Mouse (Mus musculus): ENCODE data around the gene Smad1. TPM values are rescaled to one million over a fixed set of nuclear protein-coding genes. Genes with fewer than 3 reads are reported as not detected.

Smad1 gene
- polyA plus RNA-seq, 1 experiment from 2014 or later = 20.2 TPM

DNA sequence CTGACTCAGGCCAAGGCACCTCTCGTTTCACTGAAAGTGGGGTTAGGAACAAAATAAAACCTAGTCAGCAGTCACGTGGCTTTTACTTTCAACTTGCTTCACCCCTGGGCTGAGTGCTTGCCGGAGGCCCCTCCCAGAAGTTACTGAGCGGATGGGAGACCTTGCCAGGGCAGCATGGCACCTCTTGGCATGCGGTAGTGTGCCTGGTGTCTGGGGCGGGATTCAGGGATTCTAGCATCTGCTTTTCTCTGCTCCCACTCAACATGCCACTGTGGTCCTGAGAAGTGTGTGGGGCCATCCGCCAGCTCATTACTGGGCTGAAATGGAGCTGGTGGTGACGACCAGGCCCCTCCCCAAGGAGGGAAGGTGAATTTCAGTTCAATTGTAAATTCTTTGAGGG lies 47.4 kb downstream of the Smad1 start:
- WGBS = 86% methylated on average over 8 of the region's 8 CpGs
- Histone ChIP-seq H3K4me1 (peaks cover 20% of the 10 kb centered on the region), H3K9ac (no peak overlapping the region), H3K27ac (replicated peaks) (peak overlapping the region; percentile 69; the same call in 1 of the 2 replicates), H3K4me3 (no peak overlapping the region), H3K36me3 (peaks cover 79% of the 10 kb centered on the region), H3K4me2 (no peak overlapping the region), H3K9me3 (no peaks in the 10 kb centered on the region), H3K27me3 (replicated peaks) (no peaks in the 10 kb centered on the region)
- ATAC-seq (ENCODE audit: extremely low read depth, insufficient number of reproducible peaks, low FRiP score, low TSS enrichment) = no peak

DNA sequence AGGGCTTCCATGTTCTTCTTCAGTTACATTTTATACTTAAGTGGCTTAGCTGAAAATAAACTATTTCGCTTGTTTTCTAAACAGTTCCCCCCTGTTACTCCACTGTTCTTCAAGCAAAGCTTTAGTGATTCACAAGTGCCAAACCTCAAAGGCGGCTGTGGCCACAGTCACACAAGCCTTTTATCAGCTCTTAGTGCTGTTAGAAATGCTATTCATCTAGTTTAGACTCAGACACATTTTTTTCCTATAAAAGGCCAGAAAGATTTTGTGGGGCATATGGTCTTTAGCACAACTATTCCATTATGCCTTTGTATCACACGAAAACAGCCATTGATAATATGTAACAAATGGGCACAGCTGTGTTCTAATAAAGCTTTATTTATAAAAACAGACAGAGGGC lies 48.5 kb downstream of the Smad1 start:
- Histone ChIP-seq H3K27ac (replicated peaks) (peak overlapping the region; percentile 69), H3K4me2 (no peak overlapping the region), H3K36me3 (peaks cover 77% of the 10 kb centered on the region), H3K9ac (no peak overlapping the region), H3K4me3 (no peak overlapping the region), H3K4me1 (peaks cover 20% of the 10 kb centered on the region), H3K9me3 (no peaks in the 10 kb centered on the region), H3K27me3 (replicated peaks) (no peaks in the 10 kb centered on the region)
- WGBS = 61% methylated on average over 3 of the region's 3 CpGs
- ATAC-seq (ENCODE audit: extremely low read depth, insufficient number of reproducible peaks, low FRiP score, low TSS enrichment) = no peak

DNA sequence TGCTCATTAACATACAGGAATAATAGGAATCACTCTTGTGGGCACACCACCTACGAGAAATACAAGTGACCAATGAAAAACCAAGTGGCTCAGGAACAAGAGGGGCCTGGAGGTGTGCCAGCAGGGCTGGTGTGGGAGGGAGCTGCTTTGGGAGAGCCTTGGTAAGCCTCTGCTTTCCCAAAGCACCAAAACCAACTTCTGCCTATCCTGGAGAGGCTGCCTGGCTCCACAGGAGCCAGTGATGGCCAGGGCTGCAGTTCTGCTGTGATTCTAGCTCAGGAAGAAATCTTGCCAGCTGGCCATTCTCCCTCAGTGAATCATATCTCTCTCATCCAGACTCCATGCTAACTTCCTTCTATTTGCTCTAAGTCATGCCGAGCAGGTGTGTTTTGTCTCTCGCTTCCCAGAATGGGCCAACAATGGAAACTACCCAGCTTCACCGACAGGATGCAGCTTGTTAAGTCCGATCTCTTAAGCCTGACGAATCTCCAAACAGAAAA lies 49.2 kb downstream of the Smad1 start:
- H3K9me3 ChIP-seq = no peaks in the 10 kb centered on the region
- no peak overlapping the region for H3K4me2 ChIP-seq
- H3K27me3 ChIP-seq (replicated peaks) = no peaks in the 10 kb centered on the region
- no peak for ATAC-seq (ENCODE audit: extremely low read depth, insufficient number of reproducible peaks, low FRiP score, low TSS enrichment)
- no peak overlapping the region for H3K9ac ChIP-seq
- H3K27ac ChIP-seq (replicated peaks) = peak overlapping the region; percentile 69
- H3K4me3 ChIP-seq = no peak overlapping the region
- peaks cover 76% of the 10 kb centered on the region for H3K36me3 ChIP-seq
- peaks cover 20% of the 10 kb centered on the region for H3K4me1 ChIP-seq
- WGBS = 48% methylated on average over 6 of the region's 6 CpGs

DNA sequence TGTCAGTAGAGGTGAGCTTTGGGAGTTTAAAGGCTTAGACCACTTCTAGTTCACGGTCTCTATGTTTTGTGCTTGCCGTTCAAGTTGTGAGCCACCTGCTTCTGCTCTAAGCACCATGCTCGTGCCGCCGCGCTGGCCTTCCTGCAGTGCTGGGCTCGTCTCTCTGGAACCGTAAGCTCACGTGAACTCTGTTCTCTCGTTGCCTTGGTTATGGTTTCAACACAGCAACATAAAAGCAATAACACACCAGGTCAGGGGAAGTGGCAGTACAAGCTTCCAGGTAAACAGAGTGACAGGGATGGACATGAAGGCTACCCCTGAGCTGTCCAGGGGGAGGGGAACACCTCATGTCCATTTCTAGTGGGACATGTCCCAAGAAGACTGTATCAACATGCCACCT lies 52.9 kb downstream of the Smad1 start:
- Histone ChIP-seq H3K27ac (replicated peaks) (no peak overlapping the region), H3K9me3 (no peaks in the 10 kb centered on the region), H3K9ac (no peak overlapping the region), H3K4me3 (no peak overlapping the region), H3K27me3 (replicated peaks) (no peaks in the 10 kb centered on the region), H3K4me2 (no peak overlapping the region), H3K36me3 (peaks cover 71% of the 10 kb centered on the region), H3K4me1 (peaks cover 20% of the 10 kb centered on the region)
- ATAC-seq (ENCODE audit: extremely low read depth, insufficient number of reproducible peaks, low FRiP score, low TSS enrichment) = no peak
- WGBS = 85% methylated on average over 10 of the region's 10 CpGs

DNA sequence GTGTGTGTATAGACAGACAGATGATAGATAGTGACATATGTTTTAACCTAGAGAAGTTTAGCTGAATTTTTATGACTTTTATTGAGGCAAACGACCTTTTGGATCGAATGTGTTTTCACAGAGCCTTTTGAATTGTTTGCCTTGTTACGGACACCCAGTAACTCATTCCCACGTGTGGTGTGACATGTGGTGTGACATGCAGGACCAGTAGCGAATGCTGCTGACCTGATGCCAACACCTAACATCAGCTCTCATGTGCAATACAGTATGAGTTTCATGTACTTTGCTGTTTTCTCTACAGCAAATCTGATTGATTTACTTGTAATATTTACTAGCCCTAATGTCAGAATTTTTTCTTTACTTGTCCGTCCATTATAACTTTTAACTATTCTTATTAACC lies 53.5 kb downstream of the Smad1 start:
- peaks cover 23% of the 10 kb centered on the region for H3K4me1 ChIP-seq
- no peak overlapping the region for H3K4me3 ChIP-seq
- H3K9me3 ChIP-seq = no peaks in the 10 kb centered on the region
- H3K9ac ChIP-seq = no peak overlapping the region
- WGBS = 78% methylated on average over 6 of the region's 6 CpGs
- no peak overlapping the region for H3K27ac ChIP-seq (replicated peaks)
- H3K36me3 ChIP-seq = peaks cover 73% of the 10 kb centered on the region
- no peaks in the 10 kb centered on the region for H3K27me3 ChIP-seq (replicated peaks)
- ATAC-seq (ENCODE audit: extremely low read depth, insufficient number of reproducible peaks, low FRiP score, low TSS enrichment) = no peak
- no peak overlapping the region for H3K4me2 ChIP-seq

DNA sequence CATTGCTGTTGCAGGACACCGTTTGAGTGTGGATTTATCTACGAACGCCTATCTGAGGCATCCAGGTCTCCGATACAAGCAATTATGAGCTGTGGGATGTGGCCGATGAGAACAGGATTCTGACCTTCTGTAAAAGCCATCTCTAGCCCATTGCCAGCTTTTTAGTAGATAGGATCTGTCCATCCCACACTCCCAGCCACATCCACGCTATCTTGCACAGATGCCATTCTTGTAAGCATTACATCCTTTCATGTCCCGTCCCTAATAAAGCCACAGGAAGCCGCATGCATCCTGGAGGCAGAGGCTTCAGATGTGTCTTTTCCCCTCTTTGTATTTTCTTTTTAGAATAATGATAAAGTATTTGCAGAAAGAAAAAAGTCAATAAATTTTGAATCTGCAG lies 58.1 kb downstream of the Smad1 start:
- Histone ChIP-seq H3K9me3 (no peaks in the 10 kb centered on the region), H3K4me2 (no peak overlapping the region), H3K36me3 (peaks cover 82% of the 10 kb centered on the region), H3K4me1 (peaks cover 8% of the 10 kb centered on the region), H3K27me3 (replicated peaks) (no peaks in the 10 kb centered on the region), H3K9ac (no peak overlapping the region), H3K27ac (replicated peaks) (no peak overlapping the region), H3K4me3 (no peak overlapping the region)
- WGBS = 52% methylated on average over 8 of the region's 8 CpGs
- ATAC-seq (ENCODE audit: extremely low read depth, insufficient number of reproducible peaks, low FRiP score, low TSS enrichment) = no peak

DNA sequence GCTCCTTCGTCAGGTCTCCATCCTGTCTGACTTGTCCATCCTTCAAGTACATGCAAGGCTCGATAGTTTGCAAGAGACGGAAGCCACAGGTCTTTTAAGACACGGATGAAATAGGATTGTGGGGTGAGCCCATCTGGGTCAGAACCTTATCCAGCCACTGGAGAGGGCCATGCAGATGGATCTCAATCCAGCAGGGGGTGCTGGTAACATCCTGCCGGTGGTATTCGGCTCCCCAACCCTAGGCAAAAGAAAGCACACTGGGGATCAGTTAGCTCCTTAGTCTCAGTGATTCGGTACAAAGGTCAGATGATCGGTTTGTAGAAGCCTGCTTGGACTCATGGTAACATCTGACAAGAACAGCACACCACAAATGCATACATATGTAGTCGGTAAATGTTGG lies 59.8 kb downstream of the Smad1 start:
- no peak for ATAC-seq (ENCODE audit: extremely low read depth, insufficient number of reproducible peaks, low FRiP score, low TSS enrichment)
- Histone ChIP-seq H3K27ac (replicated peaks) (no peak overlapping the region), H3K27me3 (replicated peaks) (no peaks in the 10 kb centered on the region), H3K9me3 (no peaks in the 10 kb centered on the region), H3K36me3 (peaks cover 73% of the 10 kb centered on the region), H3K4me3 (no peak overlapping the region), H3K9ac (no peak overlapping the region), H3K4me1 (peaks cover 8% of the 10 kb centered on the region), H3K4me2 (no peak overlapping the region)
- 73% methylated on average over 9 of the region's 9 CpGs for WGBS

DNA sequence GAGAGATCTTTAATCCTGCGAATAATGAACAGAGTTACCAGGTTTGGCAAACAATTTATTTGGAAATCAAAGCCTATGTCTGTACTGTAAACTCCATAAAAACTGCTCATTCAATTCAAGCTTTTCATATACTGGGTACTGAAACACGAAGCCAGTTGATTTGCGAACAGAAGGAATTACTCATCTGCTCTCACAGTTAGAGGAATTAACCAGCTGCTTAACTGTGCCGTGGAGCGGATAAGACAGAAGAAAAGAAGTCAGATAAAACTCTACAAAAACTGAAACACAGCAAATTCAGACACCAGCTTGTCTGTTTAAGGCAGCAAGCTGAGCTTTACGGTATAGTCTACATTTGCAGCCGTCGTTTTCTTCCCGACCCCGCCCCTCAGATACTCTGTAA lies 60.7 kb downstream of the Smad1 start:
- ATAC-seq (ENCODE audit: extremely low read depth, insufficient number of reproducible peaks, low FRiP score, low TSS enrichment) = no peak

DNA sequence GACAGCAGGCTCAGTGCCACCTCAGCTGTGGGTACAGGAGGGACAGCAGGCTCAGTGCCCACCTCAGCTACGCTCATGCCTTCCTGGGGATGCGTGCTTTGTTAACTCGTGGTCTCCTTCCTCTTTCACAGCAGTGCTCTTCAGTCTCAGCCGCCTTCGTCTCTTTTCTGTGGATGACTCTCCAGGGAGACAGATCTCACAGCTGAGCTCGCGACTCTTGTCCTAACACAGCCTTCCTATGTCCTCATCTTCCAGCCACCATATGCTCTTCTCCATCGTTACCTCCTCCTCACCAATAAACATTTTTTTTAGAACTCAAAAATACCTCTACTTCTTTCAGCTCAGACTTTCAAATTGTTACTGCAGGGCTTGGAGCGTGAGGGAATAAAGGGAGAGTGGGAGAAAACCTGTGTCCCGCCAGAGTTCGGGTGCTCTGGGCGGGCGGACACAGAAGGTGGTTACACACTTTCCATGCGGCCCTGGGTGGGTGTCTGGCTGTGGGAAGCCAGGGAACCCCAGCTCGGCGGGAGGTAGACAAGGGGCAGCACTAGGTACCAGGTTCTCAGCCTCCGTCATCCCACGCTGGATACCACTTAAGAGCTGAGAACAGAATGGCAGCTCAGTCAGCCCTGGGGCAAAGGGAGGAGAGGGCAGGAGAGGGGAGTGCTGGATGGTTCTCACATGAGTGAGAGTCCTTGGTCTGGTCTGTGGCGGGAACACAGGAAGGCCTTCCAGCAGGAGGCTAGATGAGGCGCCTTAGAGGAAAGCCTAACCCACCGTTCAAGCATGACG lies 67.0 kb downstream of the Smad1 start:
- peaks cover 5% of the 10 kb centered on the region; the same call in 1 of the 2 replicates for H3K9me3 ChIP-seq
- ATAC-seq (ENCODE audit: extremely low read depth, insufficient number of reproducible peaks, low FRiP score, low TSS enrichment) = no peak
- no peak overlapping the region for H3K4me3 ChIP-seq
- H3K9ac ChIP-seq = no peak overlapping the region
- no peaks in the 10 kb centered on the region for H3K27me3 ChIP-seq (replicated peaks)
- 84% methylated on average over 22 of the region's 22 CpGs for WGBS
- no peak overlapping the region for H3K27ac ChIP-seq (replicated peaks)
- no peak overlapping the region for H3K4me2 ChIP-seq
- peaks cover 10% of the 10 kb centered on the region for H3K36me3 ChIP-seq
- peaks cover 15% of the 10 kb centered on the region for H3K4me1 ChIP-seq

More for the DNA sequence above, 60.7 kb downstream of the Smad1 start:
- Histone ChIP-seq H3K27me3 (replicated peaks) (no peaks in the 10 kb centered on the region), H3K36me3 (peaks cover 64% of the 10 kb centered on the region), H3K9me3 (0 out of 2 replicates have a peak, but pooled peaks cover under 1% of the 10 kb centered on the region), H3K4me1 (peaks cover 8% of the 10 kb centered on the region), H3K27ac (replicated peaks) (no peak overlapping the region), H3K4me3 (no peak overlapping the region), H3K4me2 (no peak overlapping the region), H3K9ac (no peak overlapping the region)
- 83% methylated on average over 10 of the region's 10 CpGs for WGBS

DNA sequence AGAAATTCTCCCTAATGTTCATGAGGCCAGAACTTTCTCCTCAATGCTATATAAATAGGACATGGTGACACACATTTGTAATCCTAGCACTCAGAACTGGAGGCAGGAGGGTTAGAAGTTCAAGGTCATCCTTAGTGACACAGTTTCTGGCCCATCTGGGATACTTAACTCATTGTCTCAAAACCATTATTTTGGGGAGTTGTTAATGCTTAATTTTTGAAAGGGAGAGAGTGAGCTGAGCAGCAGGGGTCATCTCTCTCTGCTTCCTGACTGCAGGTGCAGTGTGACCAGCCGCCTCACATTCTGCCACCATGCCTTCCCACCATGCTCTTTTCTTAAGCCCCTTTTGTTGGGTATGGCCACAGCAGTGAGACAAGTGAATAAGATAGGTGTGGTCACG lies 67.7 kb downstream of the Smad1 start:
- Histone ChIP-seq H3K9ac (no peak overlapping the region), H3K27me3 (replicated peaks) (no peaks in the 10 kb centered on the region), H3K36me3 (0 out of 2 replicates have a peak, but pooled peaks cover 5% of the 10 kb centered on the region), H3K4me3 (no peak overlapping the region), H3K27ac (replicated peaks) (no peak overlapping the region), H3K9me3 (peaks cover 5% of the 10 kb centered on the region; the same call in 1 of the 2 replicates), H3K4me2 (no peak overlapping the region), H3K4me1 (peaks cover 17% of the 10 kb centered on the region)
- ATAC-seq (ENCODE audit: extremely low read depth, insufficient number of reproducible peaks, low FRiP score, low TSS enrichment) = no peak
- 87% methylated on average over 2 of the region's 2 CpGs for WGBS

DNA sequence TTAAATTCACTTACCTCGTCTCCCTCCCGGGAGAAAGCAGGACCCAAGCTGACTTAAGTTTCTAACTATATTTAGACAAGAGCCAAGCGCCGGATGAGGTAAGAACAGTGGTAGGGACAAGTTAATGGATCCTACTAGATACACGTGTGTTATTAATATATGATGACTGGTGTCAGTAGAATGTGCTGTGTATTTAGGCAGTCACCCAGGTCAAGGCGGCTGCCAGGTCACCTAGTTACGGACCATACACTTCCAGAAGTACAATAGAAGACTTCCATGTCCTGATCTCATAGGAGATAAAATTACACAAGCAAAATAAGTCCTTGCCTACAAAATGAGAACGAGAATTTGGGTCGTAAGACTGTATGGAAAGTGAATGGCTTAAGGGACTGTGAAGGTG lies 68.3 kb downstream of the Smad1 start:
- Histone ChIP-seq H3K4me2 (no peak overlapping the region), H3K9ac (no peak overlapping the region), H3K27me3 (replicated peaks) (no peaks in the 10 kb centered on the region), H3K9me3 (peaks cover 5% of the 10 kb centered on the region; the same call in 1 of the 2 replicates), H3K36me3 (0 out of 2 replicates have a peak, but pooled peaks cover 5% of the 10 kb centered on the region), H3K4me1 (peaks cover 17% of the 10 kb centered on the region), H3K4me3 (no peak overlapping the region), H3K27ac (replicated peaks) (0 out of 2 replicates have a peak overlapping the region, but pooled peaks have one; percentile 48)
- ATAC-seq (ENCODE audit: extremely low read depth, insufficient number of reproducible peaks, low FRiP score, low TSS enrichment) = no peak
- WGBS = 50% methylated on average over 9 of the region's 9 CpGs

DNA sequence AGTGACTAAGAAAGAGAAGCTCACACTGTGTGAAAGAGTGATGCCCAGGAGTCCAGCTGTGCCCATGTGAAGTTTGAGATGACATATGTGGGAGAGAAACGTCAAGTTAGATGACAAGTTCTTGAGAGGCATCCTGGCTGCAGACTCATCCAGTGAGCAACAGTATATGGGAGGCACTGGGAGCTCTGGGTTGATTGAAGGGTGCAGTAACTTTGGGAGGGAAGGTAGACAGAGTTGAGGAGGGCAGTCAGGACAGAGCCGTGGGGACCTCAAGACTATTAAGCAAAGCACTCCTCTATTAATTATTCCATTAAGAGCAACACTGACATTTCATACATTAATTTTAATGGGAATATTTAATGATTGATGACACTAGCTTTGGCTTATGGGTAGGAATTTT lies 69.6 kb downstream of the Smad1 start:
- peaks cover 17% of the 10 kb centered on the region for H3K4me1 ChIP-seq
- 0 out of 2 replicates have a peak, but pooled peaks cover 5% of the 10 kb centered on the region for H3K36me3 ChIP-seq
- no peak for ATAC-seq (ENCODE audit: extremely low read depth, insufficient number of reproducible peaks, low FRiP score, low TSS enrichment)
- H3K9me3 ChIP-seq = peaks cover 5% of the 10 kb centered on the region; the same call in 1 of the 2 replicates
- H3K27me3 ChIP-seq (replicated peaks) = no peaks in the 10 kb centered on the region
- no peak overlapping the region for H3K27ac ChIP-seq (replicated peaks)
- H3K4me2 ChIP-seq = no peak overlapping the region
- H3K9ac ChIP-seq = no peak overlapping the region
- H3K4me3 ChIP-seq = no peak overlapping the region
- WGBS = 75% methylated on average over 2 of the region's 2 CpGs

Data from heart, embryonic 13.5 days (tissue).